Mouse (Mus musculus) adrenal gland, postnatal 36 days (tissue): ENCODE measurements around the gene Dpm1. TPM values are rescaled to one million over a fixed set of nuclear protein-coding genes. Genes with fewer than 3 reads are reported as not detected.
A peak's percentile ranks its signal among the peaks of the same experiment; 100 is the strongest.

Experiments used
- DNase-seq, 2 experiments: peaks; one replicate each; pipeline ENCODE4 v3.0.0; 2021; ENCODE audit warnings: mixed read lengths in 1 of 2
- total RNA-seq, 2 experiments: library from RNA; stranded (reverse); gene quantifications; 2 replicates each; pipeline ENCODE4 v1.2.3; 2021

The Dpm1 gene
- total RNA-seq, 2 experiments from 2014 or later, result 104 to 123 TPM

- DNase-seq, result peak; percentile 72 to 75
These were observed 1.0 kb downstream of the Dpm1 start for GRCm38 (mm10) chr2:168229116-168230025.

DNA sequence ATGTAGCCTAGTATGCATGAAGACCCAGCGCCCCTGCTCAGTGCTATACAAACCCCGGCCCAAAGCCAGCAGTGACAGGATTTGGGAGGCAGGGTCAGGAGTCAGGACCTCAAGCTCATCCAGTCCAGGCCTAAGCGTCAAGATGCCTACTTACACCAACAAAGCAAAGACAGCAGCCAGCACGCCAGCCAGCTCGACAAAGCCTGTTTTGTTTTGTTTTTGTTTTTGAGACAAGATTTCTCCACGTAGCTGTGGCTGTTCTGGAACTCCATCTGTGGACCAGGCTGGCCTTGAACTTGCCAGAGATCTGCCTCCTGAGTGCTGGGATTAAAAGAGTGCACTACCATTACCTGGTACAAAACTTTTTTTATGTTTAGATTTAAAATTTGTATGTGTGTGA lies 7.1 kb downstream of the Dpm1 start:
- no peak for DNase-seq

DNA sequence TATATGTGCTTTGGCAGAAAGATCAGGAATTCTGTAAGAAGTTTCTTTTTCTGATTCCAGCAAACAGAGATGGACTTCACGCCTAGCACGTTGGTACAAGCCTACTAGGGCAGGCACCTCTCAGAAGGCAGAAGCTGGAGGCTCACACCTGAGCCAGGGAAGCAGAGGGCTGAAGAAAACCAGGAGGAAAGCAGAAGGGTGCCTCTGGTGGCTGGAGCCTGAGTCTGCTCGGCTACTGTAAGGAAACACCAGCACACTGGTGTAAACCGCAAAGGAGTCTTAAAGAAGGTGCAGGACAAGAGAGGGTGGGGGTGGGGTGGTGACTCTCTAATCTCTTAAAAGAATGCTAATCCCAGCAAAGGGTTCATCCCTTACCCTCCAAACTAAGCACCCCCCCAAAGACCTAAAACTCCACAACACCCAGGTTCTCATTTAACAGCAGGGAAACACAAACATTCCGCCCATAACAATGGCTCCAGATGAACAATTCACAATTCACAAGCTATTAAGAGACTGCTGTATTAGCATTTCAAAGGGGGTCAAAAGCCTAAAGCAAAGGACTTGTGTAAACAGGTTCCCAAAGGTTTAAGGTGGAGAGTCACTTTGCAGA lies 16.5 kb downstream of the Dpm1 start:
- DNase-seq, result no peak

- DNase-seq, result no peak
These were observed 22.5 kb downstream of the Dpm1 start for GRCm38 (mm10) chr2:168207883-168208282.

DNA sequence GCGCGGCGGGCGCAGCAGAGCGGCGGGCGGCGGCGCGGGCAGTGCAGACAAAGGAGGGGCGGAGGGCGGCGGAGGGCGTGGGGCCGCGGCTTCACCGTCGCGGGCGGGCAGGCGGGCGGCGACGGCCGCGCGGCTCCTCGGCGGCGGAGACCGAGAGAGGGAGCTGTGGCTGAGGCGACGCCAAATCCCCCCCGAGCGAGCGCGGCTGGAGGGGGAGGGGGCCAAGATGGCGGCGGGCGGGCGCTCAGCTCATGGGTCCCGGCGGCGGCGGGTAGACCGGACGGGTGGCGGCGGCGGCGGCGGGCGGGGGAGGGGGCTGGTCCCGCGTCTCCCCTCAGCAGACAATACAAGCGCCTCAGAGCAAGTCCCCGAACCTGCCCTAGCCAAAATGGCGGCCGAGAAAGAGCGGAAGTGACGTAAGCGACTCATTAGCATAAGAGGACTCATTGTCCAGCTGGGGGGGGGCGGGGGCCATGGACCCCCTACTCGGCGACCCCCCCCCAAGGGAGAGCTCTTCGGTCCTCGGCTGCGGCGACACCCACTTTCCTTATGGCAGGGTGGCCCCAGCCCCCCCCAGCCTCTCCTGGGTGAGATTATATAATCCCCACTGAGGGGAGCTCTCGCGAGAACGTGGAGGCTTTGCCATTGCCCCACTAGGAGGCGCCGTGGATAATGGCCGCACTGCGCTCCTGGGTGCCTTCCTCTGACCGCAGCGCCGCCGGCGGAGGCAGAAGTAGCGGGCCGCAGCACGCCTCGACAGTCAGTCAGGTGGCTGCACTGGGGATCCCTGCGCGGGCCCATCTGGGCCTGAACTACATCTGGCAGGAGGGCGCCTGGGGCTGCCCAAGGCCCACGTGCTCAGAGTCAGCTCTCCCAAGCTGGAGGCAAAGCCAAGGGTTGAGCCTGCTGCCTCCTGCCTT lies 23.4 kb downstream of the Dpm1 start, which contains the start of gene Adnp:
Gene Adnp (minus strand): TSS at position 388 of the 920 bp plus-strand sequence.
- peak; percentile 95 to 97 for DNase-seq

GRCm38 (mm10) chr2:168205681-168206631 lies 24.4 kb downstream of the Dpm1 start:
- DNase-seq, result peak; percentile 31 to 49

GRCm38 (mm10) chr2:168205265-168205664 lies 25.1 kb downstream of the Dpm1 start:
- DNase-seq, result peak; percentile 91 to 94

DNA sequence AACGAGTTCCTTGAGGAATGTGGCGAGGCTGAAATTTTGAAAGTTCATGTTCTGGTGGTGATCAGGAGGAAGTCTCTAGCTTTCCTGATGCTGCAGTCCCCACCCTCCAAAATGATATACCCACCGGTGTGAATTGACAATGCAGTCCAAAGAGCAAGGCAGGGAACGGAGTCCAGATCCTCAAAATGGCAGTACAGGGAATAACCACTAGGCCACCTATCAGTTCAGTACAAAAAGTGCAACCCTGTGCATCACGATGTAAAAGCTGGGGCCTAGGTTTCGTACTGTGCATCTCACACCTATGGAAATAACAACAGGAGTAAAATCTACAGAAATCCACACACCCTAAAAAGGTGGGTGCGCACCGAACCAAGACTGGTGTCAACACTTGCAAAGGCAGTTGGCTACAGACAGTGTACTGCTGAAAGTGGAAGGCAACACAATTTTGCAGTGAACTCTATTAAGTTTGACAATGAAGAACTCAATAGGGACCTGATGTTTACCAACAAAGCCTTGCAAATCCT lies 25.9 kb downstream of the Dpm1 start:
- no peak for DNase-seq

DNA sequence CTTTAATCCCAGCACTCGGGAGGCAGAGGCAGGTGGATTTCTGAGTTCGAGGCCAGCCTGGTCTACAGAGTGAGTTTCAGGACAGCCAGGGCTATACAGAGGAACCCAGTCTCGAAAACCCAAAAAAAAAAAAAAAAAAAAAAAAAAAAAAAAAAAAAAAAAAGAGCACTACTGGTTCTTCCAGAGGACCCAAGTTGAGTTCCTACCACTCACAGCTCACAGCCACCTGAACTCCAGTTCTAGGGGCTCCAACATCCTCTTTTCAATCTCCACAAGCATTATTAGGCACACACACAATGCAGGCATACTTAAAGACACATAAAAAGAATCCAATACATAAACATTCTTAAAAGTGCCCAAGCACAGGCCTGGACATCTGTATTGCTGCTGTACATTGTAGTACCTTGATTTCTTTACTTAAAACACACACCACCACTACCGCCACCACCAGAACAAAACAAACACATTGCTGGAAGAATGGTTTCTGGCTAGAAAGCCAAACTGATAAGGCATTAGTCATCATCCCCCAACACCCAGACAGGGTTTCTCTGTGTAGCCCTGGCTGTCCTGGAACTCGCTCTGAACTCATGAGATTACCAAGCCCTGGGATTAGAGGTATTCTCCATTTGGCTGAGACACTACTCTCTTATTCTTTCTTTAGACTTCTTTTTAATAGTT lies 30.2 kb downstream of the Dpm1 start:
- peak in 1 of 2 experiments; percentile 20 for DNase-seq

DNA sequence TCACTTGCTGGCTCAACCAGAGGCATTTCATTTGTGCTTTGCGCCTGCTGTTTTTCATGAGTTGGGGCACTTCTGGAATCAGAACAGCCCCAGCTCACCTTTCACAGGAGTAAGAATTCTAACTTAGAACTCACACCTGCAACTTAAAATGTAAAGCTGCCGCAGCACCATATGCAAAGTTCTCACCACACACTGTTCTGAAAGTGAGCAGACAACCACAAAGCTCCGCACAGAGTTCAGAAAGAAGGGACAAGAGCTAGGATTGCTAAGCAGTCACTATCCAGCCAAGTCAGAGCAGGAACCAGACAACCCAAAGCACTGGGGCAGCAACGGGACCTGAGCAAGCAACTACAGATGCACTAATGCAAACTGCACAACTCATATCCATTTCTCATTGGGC lies 30.9 kb downstream of the Dpm1 start:
- DNase-seq, result peak in 1 of 2 experiments; percentile 15

GRCm38 (mm10) chr2:168198421-168198820 lies 32.0 kb downstream of the Dpm1 start:
- DNase-seq, result no peak

DNA sequence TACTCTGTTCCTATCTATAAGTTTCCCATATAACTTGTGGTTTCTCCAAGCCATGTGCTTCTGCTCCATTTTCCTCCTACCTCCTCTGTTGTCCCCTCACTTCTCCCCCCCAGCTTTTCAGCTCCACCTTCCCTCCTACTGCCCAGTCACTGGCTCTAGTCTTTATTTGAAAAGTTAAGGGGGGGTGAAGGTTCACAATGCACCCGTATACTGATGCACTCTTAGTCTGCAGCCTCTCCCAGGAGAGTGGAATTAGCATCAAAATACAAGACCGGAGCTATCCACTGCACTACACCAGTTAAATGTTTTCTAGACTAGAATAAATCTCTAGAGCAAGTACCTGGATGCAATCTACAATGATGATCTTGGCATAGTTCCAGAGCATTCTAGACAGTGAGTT lies 34.7 kb downstream of the Dpm1 start:
- DNase-seq, result no peak

GRCm38 (mm10) chr2:168193685-168194084 lies 36.7 kb downstream of the Dpm1 start:
- DNase-seq, result no peak

- no peak for DNase-seq
These were observed 38.5 kb downstream of the Dpm1 start for GRCm38 (mm10) chr2:168191856-168192255.

- no peak for DNase-seq
These were observed 54.4 kb downstream of the Dpm1 start for GRCm38 (mm10) chr2:168175946-168176345.

DNA sequence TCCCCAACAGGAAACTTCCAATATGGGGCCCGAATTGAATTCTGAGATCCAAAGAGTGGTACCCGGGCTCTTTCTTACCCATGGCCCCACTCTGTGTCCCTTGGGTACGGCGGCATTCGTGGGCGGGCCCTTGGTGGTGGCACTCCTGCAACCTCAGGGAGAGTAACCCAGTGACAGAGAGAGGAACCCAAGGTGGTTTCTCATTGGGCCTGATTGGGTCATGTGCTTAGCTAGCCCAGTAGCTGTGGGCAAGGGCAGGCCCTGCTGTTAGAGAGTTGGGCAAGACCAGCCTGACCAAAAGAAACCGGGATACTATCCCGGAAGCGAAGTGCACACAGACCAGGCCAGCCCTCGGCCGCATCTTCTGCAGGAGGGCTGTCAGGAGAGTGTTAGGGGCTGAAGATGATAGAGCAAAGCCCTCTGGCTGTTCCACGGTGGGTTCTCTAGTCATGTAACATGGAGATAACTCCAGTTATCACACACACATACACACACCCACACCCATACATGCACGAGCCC lies 60.2 kb downstream of the Dpm1 start:
- peak; percentile 88 to 90 for DNase-seq

GRCm38 (mm10) chr2:168169800-168170113 lies 60.6 kb downstream of the Dpm1 start:
- peak in 1 of 2 experiments; percentile 9 for DNase-seq

DNA sequence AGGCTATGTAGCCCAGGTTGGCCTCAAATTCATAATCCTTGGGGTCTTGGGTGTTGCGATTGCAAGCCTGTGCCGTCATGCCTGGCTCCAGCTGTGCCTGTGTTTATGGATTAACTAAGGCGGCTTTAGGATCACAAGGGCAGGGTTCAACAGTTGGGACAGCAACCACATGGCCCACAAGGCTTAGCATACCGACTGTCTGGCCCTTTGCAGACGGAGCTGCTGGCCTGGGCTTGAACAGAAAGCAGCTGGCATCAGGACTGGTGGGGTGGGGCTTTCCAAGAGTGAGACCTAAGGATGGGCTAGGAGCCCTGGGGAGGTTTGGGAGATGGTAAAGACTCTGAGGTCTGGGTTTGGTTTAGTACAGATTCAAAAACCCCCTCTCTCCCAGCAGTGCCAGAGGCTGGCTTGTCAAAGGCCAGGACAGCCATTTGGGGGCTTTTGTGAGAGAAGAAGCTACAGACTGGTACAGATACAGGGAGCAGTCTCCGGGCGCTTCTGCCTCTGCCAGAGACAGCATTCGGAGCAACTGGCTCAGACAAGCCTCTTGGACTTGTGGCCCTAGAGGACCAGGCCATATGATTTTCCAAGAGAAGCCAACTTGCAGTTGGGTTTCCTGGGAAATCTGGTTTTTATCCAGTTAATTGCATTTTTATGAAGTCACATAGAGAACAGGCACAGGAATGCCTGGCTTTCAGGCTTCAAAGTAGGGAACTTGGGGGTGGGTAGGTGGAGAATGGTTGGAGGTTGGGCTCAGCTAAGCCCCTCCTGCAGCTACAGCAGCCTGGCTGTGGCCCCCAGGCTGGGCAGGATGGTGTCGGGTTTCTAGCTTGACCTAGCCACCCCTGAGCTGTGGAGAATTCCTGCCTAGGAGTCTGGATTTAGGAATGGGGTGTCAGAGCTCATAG lies 61.2 kb downstream of the Dpm1 start:
- DNase-seq, result no peak

DNA sequence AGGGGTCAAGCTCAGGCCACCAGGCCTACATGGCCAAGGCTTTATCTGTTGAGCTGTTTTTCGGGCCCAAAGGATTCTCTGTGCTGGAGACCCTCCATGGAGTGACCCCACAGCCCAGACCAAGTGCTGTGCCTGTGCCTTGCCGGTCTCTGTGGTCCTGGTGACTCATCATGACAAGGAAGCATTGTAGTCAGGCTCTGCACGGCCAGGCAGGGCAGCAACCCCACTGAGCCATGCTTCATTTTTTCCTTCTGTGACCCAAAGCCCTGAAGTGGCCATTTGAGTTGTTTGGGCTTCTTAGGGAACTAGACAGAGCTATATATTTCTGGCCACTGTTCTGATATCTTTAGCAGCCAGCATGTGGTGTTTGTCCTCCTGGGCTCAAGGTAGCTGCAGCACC lies 62.6 kb downstream of the Dpm1 start:
- no peak for DNase-seq
